Mouse (Mus musculus) layer of hippocampus, adult 9-11 months (tissue): ENCODE results near the gene Plekhj1.
"Not testable (repeated sequence)": the region's sequence is repeated elsewhere in the genome, so short reads cannot be mapped to it uniquely, and the experiment has no call there.

Experiments used
- DNase-seq: peaks from one replicate; pipeline ENCODE4 v3.0.0; 2022

The Plekhj1 gene

GRCm38 (mm10) chr10:80798150-80799006 is at the start of gene Plekhj1, which contains the start of gene Sf3a2:
Plekhj1 (minus strand) TSS chr10:80798626.
Sf3a2 (plus strand) TSS chr10:80798198.
- peak; percentile 97 for DNase-seq

- peak; percentile 56 for DNase-seq
Measured at GRCm38 (mm10) chr10:80845732-80846131, 47.3 kb upstream of the Plekhj1 start.

GRCm38 (mm10) chr10:80845055-80845693 is 46.7 kb upstream of the Plekhj1 start:
- DNase-seq = no peak

- DNase-seq = peak; percentile 57
Measured at GRCm38 (mm10) chr10:80843931-80844547, 45.6 kb upstream of the Plekhj1 start, which contains the start of gene Lingo3. Lingo3 (minus strand) TSS chr10:80844039.

- no peak for DNase-seq
Measured at GRCm38 (mm10) chr10:80843087-80843930, 44.9 kb upstream of the Plekhj1 start.

DNA sequence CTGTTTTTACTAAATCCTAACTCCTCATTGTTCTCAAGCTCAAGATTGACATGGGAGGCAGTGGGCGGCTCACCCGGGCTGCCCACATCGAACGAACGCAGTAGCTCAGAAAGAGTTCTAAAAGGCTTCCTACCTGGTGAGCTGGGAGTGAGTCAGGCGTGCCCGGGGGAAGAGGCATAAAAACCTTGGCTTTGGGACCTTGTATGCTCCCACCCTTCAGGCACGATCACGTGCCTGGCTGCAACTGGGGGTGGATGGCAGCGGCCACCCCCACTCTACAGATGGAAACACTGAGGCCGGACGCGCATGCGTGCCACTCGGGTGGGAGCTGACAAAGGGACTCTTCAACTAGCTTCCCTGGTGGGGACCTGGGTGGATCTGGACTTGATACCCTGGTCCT is 43.9 kb upstream of the Plekhj1 start:
- no peak for DNase-seq

DNA sequence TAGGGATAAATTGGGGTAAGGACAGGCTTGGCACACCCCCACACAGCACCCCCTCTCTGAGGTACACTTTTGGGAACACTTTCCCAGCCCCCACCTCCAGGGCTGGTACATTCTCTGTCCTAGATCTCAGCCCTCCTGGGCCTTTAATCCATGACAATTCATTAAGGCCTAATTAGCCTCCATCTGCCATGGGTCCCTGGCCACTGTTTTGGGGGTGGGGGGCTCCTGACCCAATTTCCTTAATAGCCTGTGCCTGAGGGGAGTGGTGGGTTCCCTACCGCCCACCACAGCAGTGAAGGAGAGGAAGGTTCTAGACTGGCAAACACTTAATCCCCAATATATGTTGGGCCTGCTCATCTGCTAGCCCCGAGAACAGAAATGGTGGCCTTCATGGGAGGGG is 43.3 kb upstream of the Plekhj1 start:
- no peak for DNase-seq

GRCm38 (mm10) chr10:80839848-80840247 is 41.4 kb upstream of the Plekhj1 start:
- no peak for DNase-seq

GRCm38 (mm10) chr10:80838346-80838912 is 40.0 kb upstream of the Plekhj1 start:
- no peak for DNase-seq

- DNase-seq = no peak
Measured at GRCm38 (mm10) chr10:80837827-80838226, 39.4 kb upstream of the Plekhj1 start.

GRCm38 (mm10) chr10:80836949-80837379 is 38.5 kb upstream of the Plekhj1 start:
- no peak for DNase-seq

GRCm38 (mm10) chr10:80835617-80836016 is 37.2 kb upstream of the Plekhj1 start:
- no peak for DNase-seq

GRCm38 (mm10) chr10:80832818-80833217 is 34.4 kb upstream of the Plekhj1 start:
- DNase-seq = no peak

GRCm38 (mm10) chr10:80831136-80831535 is 32.7 kb upstream of the Plekhj1 start:
- no peak for DNase-seq

- DNase-seq = no peak
Measured at GRCm38 (mm10) chr10:80829359-80830278, 31.2 kb upstream of the Plekhj1 start.

DNA sequence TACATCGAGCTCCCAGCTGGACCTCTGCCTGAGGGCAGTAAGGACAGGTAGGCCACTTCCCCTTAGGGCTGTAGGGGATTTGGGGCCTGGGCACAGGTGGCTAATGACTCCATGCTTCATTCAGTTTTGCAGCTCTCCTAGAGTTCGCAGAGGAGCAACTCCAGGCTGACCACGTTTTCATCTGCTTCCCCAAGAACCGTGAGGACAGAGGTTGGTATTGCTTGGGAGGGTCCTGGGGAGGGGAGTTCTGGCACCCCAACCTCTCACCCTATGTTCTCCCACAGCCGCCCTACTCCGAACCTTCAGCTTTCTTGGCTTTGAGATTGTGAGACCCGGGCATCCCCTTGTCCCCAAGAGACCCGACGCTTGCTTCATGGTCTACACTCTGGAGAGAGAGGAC is 30.2 kb upstream of the Plekhj1 start:
- not testable (repeated sequence) for DNase-seq

GRCm38 (mm10) chr10:80827870-80828420 is 29.5 kb upstream of the Plekhj1 start:
- DNase-seq = no peak

DNA sequence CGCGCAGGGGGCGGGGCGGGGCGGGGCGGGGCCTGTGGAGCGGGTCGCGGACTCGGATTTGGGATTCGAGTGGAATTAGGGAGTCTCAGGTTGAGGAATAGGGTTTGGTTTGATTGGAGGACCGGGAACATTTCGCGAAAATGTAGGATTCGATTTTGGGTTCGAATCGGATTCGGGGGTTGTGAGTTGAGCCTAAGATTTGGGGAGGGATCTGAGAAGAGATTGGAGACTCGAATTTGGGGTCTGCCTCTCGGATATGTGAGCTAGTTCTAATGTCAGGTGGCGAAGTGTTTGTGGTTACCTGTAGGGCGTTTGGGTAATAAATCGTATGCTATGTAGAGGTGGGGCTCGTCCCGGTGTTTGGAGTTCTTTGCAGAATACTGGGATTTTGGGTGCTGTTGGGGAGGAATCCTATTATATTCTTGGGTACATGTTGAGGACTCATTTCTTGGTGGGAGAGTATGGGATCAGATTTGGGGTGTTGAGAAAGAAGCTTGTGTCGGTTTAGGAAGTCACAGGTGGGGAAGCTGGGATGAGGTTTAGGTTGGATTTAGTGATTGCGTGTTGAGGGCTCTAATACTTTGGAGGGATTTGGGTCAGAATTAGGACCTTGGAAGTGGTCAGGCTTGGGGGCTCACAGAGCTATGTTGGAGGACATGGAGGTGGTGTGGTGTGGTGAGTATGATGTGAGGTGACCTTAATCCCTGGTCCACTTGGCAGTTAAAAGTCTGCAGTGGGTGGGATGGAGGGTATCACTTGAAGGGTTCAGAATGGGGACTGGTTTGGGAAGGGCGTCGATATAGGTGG is 28.8 kb upstream of the Plekhj1 start:
- DNase-seq = no peak

DNA sequence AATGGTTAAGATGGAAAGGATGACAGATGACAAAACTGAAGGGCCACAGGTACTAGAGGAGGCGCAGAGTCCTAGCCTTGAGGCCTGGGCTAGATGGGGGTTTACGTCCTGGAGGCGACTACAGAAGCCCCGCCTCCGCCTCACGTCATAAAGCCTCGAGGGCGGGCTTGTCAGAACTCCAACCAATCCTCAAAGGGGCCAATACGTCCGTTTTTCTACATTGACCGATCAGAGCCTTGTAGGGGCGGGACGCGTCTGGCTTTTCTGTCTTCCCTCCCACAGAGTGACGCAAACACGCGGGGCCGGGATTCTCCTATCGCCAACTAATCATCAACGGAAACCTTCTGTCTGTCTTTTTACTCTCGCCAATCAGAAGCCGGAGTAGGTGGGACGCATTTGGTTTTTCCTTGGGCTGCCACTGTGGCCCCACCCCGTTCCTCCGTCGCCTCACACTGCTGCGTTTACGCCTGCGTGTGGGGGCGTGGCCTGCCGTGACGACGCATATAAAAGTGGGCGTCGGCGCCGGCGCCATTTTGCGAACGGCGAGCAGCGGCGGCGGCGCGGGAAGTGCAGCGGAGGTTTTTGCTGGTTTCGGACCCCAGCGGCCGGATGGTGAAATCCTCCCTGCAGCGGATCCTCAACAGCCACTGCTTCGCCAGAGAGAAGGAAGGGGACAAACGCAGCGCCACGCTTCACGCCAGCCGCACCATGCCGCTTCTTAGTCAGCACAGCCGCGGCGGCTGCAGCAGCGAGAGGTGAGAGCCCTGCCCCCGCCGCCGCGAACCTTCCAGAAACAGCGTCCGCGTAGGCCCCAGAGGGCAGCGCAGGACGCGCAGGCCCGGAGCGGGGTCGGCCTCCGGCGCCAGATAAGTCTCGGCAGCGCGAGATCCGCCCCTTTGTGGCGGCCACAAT is 28.0 kb upstream of the Plekhj1 start, which contains the start of gene Oaz1:
Gene Oaz1, plus strand, starts transcription at position 506 of the 912 bp plus-strand sequence.
- peak; percentile 100 for DNase-seq
